Mouse (Mus musculus): Measurements from ENCODE around the gene Dusp27. TPM values are rescaled to one million over a fixed set of nuclear protein-coding genes. Genes with fewer than 3 reads are reported as not detected.
A peak's percentile ranks its signal among the peaks of the same experiment; 100 is the strongest.

The Dusp27 gene
- total RNA-seq, 1 experiment, result 60.2 TPM

- TF ChIP-seq CHD2 (IDR thresholded peaks at IDR 0.05; ENCODE audit: low read depth, low read length) (no peak), ZNF384 (IDR thresholded peaks at IDR 0.05; ENCODE audit: low read depth, low read length) (no peak), MAFK (IDR thresholded peaks at IDR 0.05; ENCODE audit: insufficient read depth, low read depth, low read length) (no peak), HCFC1 (IDR thresholded peaks at IDR 0.05; ENCODE audit: borderline replicate concordance, insufficient read depth, low read length) (no peak), ZC3H11A (IDR thresholded peaks at IDR 0.05; ENCODE audit: borderline replicate concordance, low read depth, low read length) (no peak)
- Histone ChIP-seq H3K4me1 (ENCODE audit: control insufficient read depth in 2 of 2, insufficient read depth in 2 of 2, low read length in 2 of 2, poor library complexity in 1 of 2) (peaks cover 7 to 30% of the 10 kb centered on the region in 2 experiments; a peak in 3 of 4 replicates), H3K36me3 (ENCODE audit: control insufficient read depth, insufficient read depth, low read length, poor library complexity, severe bottlenecking) (peaks cover 20% of the 10 kb centered on the region), H3K9ac (ENCODE audit: insufficient read depth, low read depth, low read length, poor library complexity, severe bottlenecking) (peak overlapping the region; percentile 55; the same call in 1 of the 2 replicates), H3K9me3 (ENCODE audit: control insufficient read depth, insufficient read depth, low read depth, low read length) (no peaks in the 10 kb centered on the region), H3K27ac (ENCODE audit: insufficient read depth, low read depth, low read length, poor library complexity, severe bottlenecking) (peak overlapping the region; percentile 69; the same call in 1 of the 2 replicates), H3K4me3 (ENCODE audit: insufficient read depth in 1 of 2, low read depth in 1 of 2, low read length in 2 of 2, poor library complexity in 1 of 2, severe bottlenecking in 1 of 2) (no peak overlapping the region)
- no peak for DNase-seq (ENCODE audit: low read depth, low spot score)
- in situ Hi-C loops (cut with MboI; ENCODE audit: low sequenced_read_pairs in 2 of 2, unreplicated experiment in 2 of 2), result loop anchor here (5.0 to 10.0 kb wide), 2 partner anchors 149 to 377 kb away; partner anchors contain the start of gene Pou2f1 (in 1 of the 2)
Measured at GRCm38 (mm10) chr1:166151341-166151740, 23.6 kb upstream of the Dusp27 start.

- H3K9me3 ChIP-seq (ENCODE audit: control insufficient read depth, insufficient read depth, low read depth, low read length), result no peaks in the 10 kb centered on the region
- H3K9ac ChIP-seq (ENCODE audit: insufficient read depth, low read depth, low read length, poor library complexity, severe bottlenecking), result peak overlapping the region; percentile 15; the same call in 1 of the 2 replicates
- H3K4me1 ChIP-seq (ENCODE audit: control insufficient read depth in 2 of 2, insufficient read depth in 2 of 2, low read length in 2 of 2, poor library complexity in 1 of 2), result peaks cover 5 to 23% of the 10 kb centered on the region in 2 experiments; a peak in 3 of 4 replicates
- no peak overlapping the region for H3K4me3 ChIP-seq (ENCODE audit: insufficient read depth in 1 of 2, low read depth in 1 of 2, low read length in 2 of 2, poor library complexity in 1 of 2, severe bottlenecking in 1 of 2)
- H3K36me3 ChIP-seq (ENCODE audit: control insufficient read depth, insufficient read depth, low read length, poor library complexity, severe bottlenecking), result peaks cover 18% of the 10 kb centered on the region
- TF ChIP-seq HCFC1 (IDR thresholded peaks at IDR 0.05; ENCODE audit: borderline replicate concordance, insufficient read depth, low read length) (no peak), ZNF384 (IDR thresholded peaks at IDR 0.05; ENCODE audit: low read depth, low read length) (no peak)
- H3K27ac ChIP-seq (ENCODE audit: insufficient read depth, low read depth, low read length, poor library complexity, severe bottlenecking), result no peak overlapping the region; the same call in 1 of the 2 replicates
- DNase-seq (ENCODE audit: low read depth, low spot score), result no peak
- in situ Hi-C loops (cut with MboI; ENCODE audit: low sequenced_read_pairs in 2 of 2, unreplicated experiment in 2 of 2), result loop anchor here (5.0 to 10.0 kb wide), 2 partner anchors 148 to 375 kb away; partner anchors contain the start of gene Pou2f1 (in 1 of the 2)
Measured at GRCm38 (mm10) chr1:166150035-166150434, 22.3 kb upstream of the Dusp27 start.

GRCm38 (mm10) chr1:166149441-166149840, 21.7 kb upstream of the Dusp27 start:
- H3K36me3 ChIP-seq (ENCODE audit: control insufficient read depth, insufficient read depth, low read length, poor library complexity, severe bottlenecking), result peaks cover 18% of the 10 kb centered on the region
- H3K4me3 ChIP-seq (ENCODE audit: insufficient read depth in 1 of 2, low read depth in 1 of 2, low read length in 2 of 2, poor library complexity in 1 of 2, severe bottlenecking in 1 of 2), result no peak overlapping the region
- in situ Hi-C loops (cut with MboI; ENCODE audit: low sequenced_read_pairs in 2 of 2, unreplicated experiment in 2 of 2), result no loop called here
- H3K27ac ChIP-seq (ENCODE audit: insufficient read depth, low read depth, low read length, poor library complexity, severe bottlenecking), result no peak overlapping the region; the same call in 1 of the 2 replicates
- no peak for DNase-seq (ENCODE audit: low read depth, low spot score)
- peaks cover 1% of the 10 kb centered on the region; the same call in 1 of the 2 replicates for H3K9me3 ChIP-seq (ENCODE audit: control insufficient read depth, insufficient read depth, low read depth, low read length)
- H3K9ac ChIP-seq (ENCODE audit: insufficient read depth, low read depth, low read length, poor library complexity, severe bottlenecking), result no peak overlapping the region
- TF ChIP-seq ZNF384 (IDR thresholded peaks at IDR 0.05; ENCODE audit: low read depth, low read length) (no peak), ZC3H11A (IDR thresholded peaks at IDR 0.05; ENCODE audit: borderline replicate concordance, low read depth, low read length) (no peak), MAFK (IDR thresholded peaks at IDR 0.05; ENCODE audit: insufficient read depth, low read depth, low read length) (no peak), CHD2 (IDR thresholded peaks at IDR 0.05; ENCODE audit: low read depth, low read length) (no peak), HCFC1 (IDR thresholded peaks at IDR 0.05; ENCODE audit: borderline replicate concordance, insufficient read depth, low read length) (no peak)
- peaks cover 5 to 19% of the 10 kb centered on the region in 2 experiments; a peak in 3 of 4 replicates for H3K4me1 ChIP-seq (ENCODE audit: control insufficient read depth in 2 of 2, insufficient read depth in 2 of 2, low read length in 2 of 2, poor library complexity in 1 of 2)

- H3K4me1 ChIP-seq (ENCODE audit: control insufficient read depth in 2 of 2, insufficient read depth in 2 of 2, low read length in 2 of 2, poor library complexity in 1 of 2), result peaks cover 2 to 20% of the 10 kb centered on the region in 2 experiments; a peak in 3 of 4 replicates
- H3K9ac ChIP-seq (ENCODE audit: insufficient read depth, low read depth, low read length, poor library complexity, severe bottlenecking), result no peak overlapping the region
- no peak overlapping the region for H3K4me3 ChIP-seq (ENCODE audit: insufficient read depth in 1 of 2, low read depth in 1 of 2, low read length in 2 of 2, poor library complexity in 1 of 2, severe bottlenecking in 1 of 2)
- TF ChIP-seq CHD2 (IDR thresholded peaks at IDR 0.05; ENCODE audit: low read depth, low read length) (no peak), MAFK (IDR thresholded peaks at IDR 0.05; ENCODE audit: insufficient read depth, low read depth, low read length) (no peak), ZC3H11A (IDR thresholded peaks at IDR 0.05; ENCODE audit: borderline replicate concordance, low read depth, low read length) (no peak), ZNF384 (IDR thresholded peaks at IDR 0.05; ENCODE audit: low read depth, low read length) (no peak)
- peaks cover 24% of the 10 kb centered on the region for H3K36me3 ChIP-seq (ENCODE audit: control insufficient read depth, insufficient read depth, low read length, poor library complexity, severe bottlenecking)
- in situ Hi-C loops (cut with MboI; ENCODE audit: low sequenced_read_pairs in 2 of 2, unreplicated experiment in 2 of 2), result no loop called here
- peaks cover 1% of the 10 kb centered on the region; the same call in 1 of the 2 replicates for H3K9me3 ChIP-seq (ENCODE audit: control insufficient read depth, insufficient read depth, low read depth, low read length)
- DNase-seq (ENCODE audit: low read depth, low spot score), result no peak
- H3K27ac ChIP-seq (ENCODE audit: insufficient read depth, low read depth, low read length, poor library complexity, severe bottlenecking), result no peak overlapping the region
Measured at GRCm38 (mm10) chr1:166147657-166148056, 19.9 kb upstream of the Dusp27 start.
